Mouse (Mus musculus) CH12.LX (cell line): ENCODE measurements at regions not wholly inside any gene's neighbourhood (a gene's known extent, or its start where the extent isn't known, plus 50 kb on each side); places are given as distances from the start of the nearest gene placed in this dataset.

Source experiments
- DNase-seq: peaks from one replicate; pipeline ENCODE4 v3.0.0-alpha.2; 2013; ENCODE audit errors: extremely low read depth
- H3K27ac ChIP-seq: 2 replicates; pipeline ENCODE4 v1.5.1; 2012; ENCODE audit warnings: low read depth, mild to moderate bottlenecking, control low read depth, moderate library complexity; ENCODE audit not compliant: insufficient read depth
- H3K27me3 ChIP-seq: replicated peaks from 2 replicates; pipeline ENCODE3; 2012; ENCODE audit warnings: inconsistent platforms
- H3K36me3 ChIP-seq, 2 experiments: replicated peaks in 1 of 2; 2 replicates each; pipeline versions ENCODE3 to v1.6.1; 2012; ENCODE audit warnings: inconsistent platforms in 1 of 2, low read length in 1 of 2, mild to moderate bottlenecking in 1 of 2, mixed read lengths in 1 of 2, moderate library complexity in 1 of 2; ENCODE audit not compliant: control insufficient read depth in 1 of 2, insufficient read depth in 1 of 2
- H3K4me1 ChIP-seq, 2 experiments: 2 replicates each; pipeline ENCODE4 v1.6.1; 2012; ENCODE audit warnings: inconsistent platforms in 1 of 2, moderate library complexity in 1 of 2; ENCODE audit not compliant: insufficient read depth in 2 of 2, control insufficient read depth in 1 of 2
- H3K4me2 ChIP-seq: 2 replicates; pipeline ENCODE4 v1.6.1; 2012; ENCODE audit warnings: low read depth, mild to moderate bottlenecking, control low read depth; ENCODE audit not compliant: poor library complexity, insufficient read depth, severe bottlenecking
- H3K4me3 ChIP-seq, 3 experiments: fragments of 150-350 bp in 1 of 3; sonication (generic) in 1 of 3; replicated peaks in 1 of 3; 2 replicates each; pipeline versions ENCODE3 to v1.5.1; 2011 to 2012; ENCODE audit warnings: low read depth in 2 of 3, low read length in 2 of 3, mild to moderate bottlenecking in 2 of 3, moderate library complexity in 2 of 3, control low read depth in 1 of 3, improper control_type of control experiment in 1 of 3, inconsistent platforms in 1 of 3, mixed read lengths in 1 of 3; ENCODE audit not compliant: poor library complexity in 1 of 3
- H3K79me2 ChIP-seq: replicated peaks from 2 replicates; pipeline ENCODE4 v1.6.1; 2012; ENCODE audit warnings: mild to moderate bottlenecking, moderate library complexity; ENCODE audit not compliant: control insufficient read depth, poor library complexity, insufficient read depth, severe bottlenecking; ENCODE audit errors: extremely low read depth
- H3K9ac ChIP-seq: 2 replicates; pipeline ENCODE4 v1.6.1; 2012; ENCODE audit warnings: low read depth, mild to moderate bottlenecking, control low read depth, moderate library complexity; ENCODE audit not compliant: insufficient read depth
- H3K9me3 ChIP-seq: replicated peaks from 2 replicates; pipeline ENCODE3; 2012; ENCODE audit warnings: low read length, inconsistent platforms, mixed read lengths
- CHD1 ChIP-seq: IDR thresholded peaks from 2 replicates; pipeline ENCODE4 v1.6.1; 2012; ENCODE audit warnings: low read depth, low read length, improper control_type of control experiment, inconsistent platforms
- CHD2 ChIP-seq: IDR thresholded peaks from 2 replicates; pipeline ENCODE4 v1.6.1; 2011; ENCODE audit warnings: low read length, improper control_type of control experiment
- CTCF ChIP-seq, 2 experiments: IDR thresholded peaks in 1 of 2; conservative IDR thresholded peaks in 1 of 2; 2 replicates each; pipeline ENCODE4 v1.5.1; 2011 to 2012; ENCODE audit warnings: low read depth in 2 of 2, low read length in 2 of 2, improper control_type of control experiment in 1 of 2, inconsistent platforms in 1 of 2, mild to moderate bottlenecking in 1 of 2, moderate library complexity in 1 of 2
- EP300 ChIP-seq: IDR thresholded peaks from 2 replicates; pipeline ENCODE4 v1.6.1; 2011; ENCODE audit warnings: low read length, improper control_type of control experiment
- HCFC1 ChIP-seq: IDR thresholded peaks from 2 replicates; pipeline ENCODE4 v1.6.1; 2012; ENCODE audit warnings: low read depth, mild to moderate bottlenecking, inconsistent platforms, low read length, improper control_type of control experiment
- IRF4 ChIP-seq: IDR thresholded peaks from 2 replicates; pipeline ENCODE4 v1.6.1; 2014; ENCODE audit warnings: low read depth, mild to moderate bottlenecking, inconsistent platforms, low read length, improper control_type of control experiment
- JUND ChIP-seq: conservative IDR thresholded peaks from 2 replicates; pipeline ENCODE4 v1.6.1; 2011; ENCODE audit warnings: low read depth, low read length, improper control_type of control experiment
- MAFK ChIP-seq: IDR thresholded peaks from 2 replicates; pipeline ENCODE4 v1.6.1; 2011; ENCODE audit warnings: low read length, improper control_type of control experiment; ENCODE audit not compliant: insufficient replicate concordance
- MAX ChIP-seq: IDR thresholded peaks from 2 replicates; pipeline ENCODE4 v1.6.1; 2011; ENCODE audit warnings: low read length, improper control_type of control experiment
- MEF2A ChIP-seq: IDR thresholded peaks from 2 replicates; pipeline ENCODE4 v1.6.1; 2014; ENCODE audit warnings: low read depth, mild to moderate bottlenecking, inconsistent platforms, low read length, improper control_type of control experiment, borderline replicate concordance
- MXI1 ChIP-seq: IDR thresholded peaks from 2 replicates; pipeline ENCODE4 v1.6.1; 2011; ENCODE audit warnings: mild to moderate bottlenecking, low read depth, low read length, improper control_type of control experiment
- NRF1 ChIP-seq: IDR thresholded peaks from 2 replicates; pipeline ENCODE4 v1.6.1; 2014; ENCODE audit warnings: low read depth, mild to moderate bottlenecking, inconsistent platforms, low read length, improper control_type of control experiment, moderate library complexity
- PAX5 ChIP-seq: IDR thresholded peaks from 2 replicates; pipeline ENCODE4 v1.6.1; 2012; ENCODE audit warnings: low read length, inconsistent platforms, mixed read lengths
- POLR2A ChIP-seq: IDR thresholded peaks from 2 replicates; pipeline ENCODE4 v1.6.1; 2011; ENCODE audit warnings: low read depth, mild to moderate bottlenecking, improper control_type of control experiment, low read length
- POLR2AphosphoS2 ChIP-seq: IDR thresholded peaks from 2 replicates; pipeline ENCODE4 v1.6.1; 2011; ENCODE audit warnings: low read depth, low read length, improper control_type of control experiment
- SIN3A ChIP-seq: IDR thresholded peaks from 2 replicates; pipeline ENCODE4 v1.6.1; 2012; ENCODE audit warnings: low read length, improper control_type of control experiment, inconsistent platforms
- SMC3 ChIP-seq: IDR thresholded peaks from 2 replicates; pipeline ENCODE4 v1.6.1; 2011; ENCODE audit warnings: low read depth, low read length, improper control_type of control experiment
- TBP ChIP-seq: conservative IDR thresholded peaks from 2 replicates; pipeline ENCODE4 v1.6.1; 2011; ENCODE audit warnings: low read depth, low read length, improper control_type of control experiment
- TCF12 ChIP-seq: IDR thresholded peaks from 2 replicates; pipeline ENCODE4 v1.6.1; 2014; ENCODE audit warnings: low read depth, mild to moderate bottlenecking, inconsistent platforms, low read length, improper control_type of control experiment
- USF1 ChIP-seq: IDR thresholded peaks from 2 replicates; pipeline ENCODE4 v1.6.1; 2014; ENCODE audit warnings: low read depth, mild to moderate bottlenecking, inconsistent platforms, low read length, improper control_type of control experiment
- USF2 ChIP-seq: conservative IDR thresholded peaks from 2 replicates; pipeline ENCODE4 v1.6.1; 2011; ENCODE audit warnings: low read depth, low read length, improper control_type of control experiment
- ZMIZ1 ChIP-seq: IDR thresholded peaks from 2 replicates; pipeline ENCODE4 v1.6.1; 2012; ENCODE audit warnings: low read depth, mild to moderate bottlenecking, inconsistent platforms, low read length, improper control_type of control experiment
- ZNF384 ChIP-seq: IDR thresholded peaks from 2 replicates; pipeline ENCODE4 v1.6.1; 2012; ENCODE audit warnings: low read depth, low read length, improper control_type of control experiment, inconsistent platforms
- dilution Hi-C: fragments of 300-500 bp; cut with MboI; formaldehyde crosslinking; loops from 2 replicates; pipeline ENCODE4 v1.14.3; 2020; ENCODE audit warnings: low sequenced_read_pairs; ENCODE audit not compliant: extremely low pct_unique_long_range_greater_than_20kb, extremely low pct_ligation_motif_present
- in situ Hi-C: fragments of 300-500 bp; cut with MboI; formaldehyde crosslinking; loops from 3 replicates; pipeline ENCODE4 v1.14.3; 2019; ENCODE audit warnings: low sequenced_read_pairs, low pct_ligation_motif_present, low pct_unique_long_range_greater_than_20kb, mixed read lengths

- Histone ChIP-seq H3K27ac (no peak overlapping the region), H3K4me3 (no peak overlapping the region), H3K9ac (no peak overlapping the region), H3K27me3 (no peaks in the 10 kb centered on the region), H3K36me3 (no peaks in the 10 kb centered on the region), H3K79me2 (no peaks in the 10 kb centered on the region), H3K4me2 (no peak overlapping the region), H3K9me3 (peaks cover 51% of the 10 kb centered on the region), H3K4me1 (no peaks in the 10 kb centered on the region)
- TF ChIP-seq CTCF (conservative IDR thresholded peaks at IDR 0.05 in 1 of 2, IDR thresholded peaks at IDR 0.05 in 1 of 2; ENCODE audit: low read depth in 2 of 2, low read length in 2 of 2) = no peak
- no peak for TF ChIP-seq SMC3
- TF ChIP-seq POLR2AphosphoS2 = no peak
- no peak for TF ChIP-seq MAX
- TF ChIP-seq PAX5 = no peak
- TF ChIP-seq HCFC1 = no peak
- TF ChIP-seq POLR2A = no peak
- no peak for TF ChIP-seq TBP
- no peak for TF ChIP-seq MAFK
- TF ChIP-seq EP300 = no peak
- no peak for TF ChIP-seq MEF2A
- TF ChIP-seq ZMIZ1 = no peak
- no peak for TF ChIP-seq MXI1
- dilution Hi-C loops (no loop called here), in situ Hi-C loops (no loop called here)
- DNase-seq = no peak
Measured at GRCm38 (mm10) chr8:92115479-92116267, 241.8 kb upstream of the Irx5 start.

GRCm38 (mm10) chr8:92114311-92115275, 242.8 kb upstream of the Irx5 start:
- Histone ChIP-seq H3K9me3 (peaks cover 43% of the 10 kb centered on the region), H3K79me2 (no peaks in the 10 kb centered on the region), H3K27ac (no peak overlapping the region), H3K4me2 (no peak overlapping the region), H3K4me1 (no peaks in the 10 kb centered on the region), H3K27me3 (no peaks in the 10 kb centered on the region), H3K36me3 (no peaks in the 10 kb centered on the region), H3K9ac (no peak overlapping the region), H3K4me3 (no peak overlapping the region)
- DNase-seq = no peak
- in situ Hi-C loops (no loop called here), dilution Hi-C loops (no loop called here)
- TF ChIP-seq ZNF384 (no peak), IRF4 (no peak), TCF12 (no peak), SIN3A (no peak), SMC3 (no peak), CTCF (conservative IDR thresholded peaks at IDR 0.05 in 1 of 2, IDR thresholded peaks at IDR 0.05 in 1 of 2; ENCODE audit: low read depth in 2 of 2, low read length in 2 of 2) (no peak), CHD2 (no peak), JUND (no peak), USF1 (no peak), NRF1 (no peak), POLR2AphosphoS2 (no peak), CHD1 (no peak), USF2 (no peak), POLR2A (no peak)
